Mouse (Mus musculus) small intestine, adult 2 months (tissue): ENCODE data around the gene Ncam1. TPM values are rescaled to one million over a fixed set of nuclear protein-coding genes. Genes with fewer than 3 reads are reported as not detected.

Experiments used
- H3K27ac ChIP-seq: fragments of 200-500 bp; 2 replicates; pipeline ENCODE4 v1.5.1; 2012; ENCODE audit warnings: low read depth, low read length, control low read depth, inconsistent platforms; ENCODE audit not compliant: insufficient read depth
- H3K27me3 ChIP-seq: fragments of 200-500 bp; 2 replicates; pipeline ENCODE4 v1.6.1; 2012; ENCODE audit warnings: mild to moderate bottlenecking, moderate library complexity, low read length, inconsistent platforms; ENCODE audit not compliant: control insufficient read depth, insufficient read depth
- H3K36me3 ChIP-seq: fragments of 200-500 bp; 2 replicates; pipeline ENCODE4 v1.6.1; 2012; ENCODE audit warnings: mild to moderate bottlenecking, low read length, control low read depth, inconsistent platforms; ENCODE audit not compliant: control insufficient read depth, insufficient read depth
- H3K4me1 ChIP-seq: fragments of 200-500 bp; 2 replicates; pipeline ENCODE4 v1.6.1; 2012; ENCODE audit warnings: low read length, inconsistent platforms, mixed read lengths; ENCODE audit not compliant: control insufficient read depth, insufficient read depth, insufficient read length
- H3K4me3 ChIP-seq: fragments of 200-500 bp; 2 replicates; pipeline ENCODE4 v1.5.1; 2012; ENCODE audit warnings: low read depth, mild to moderate bottlenecking, control low read depth, inconsistent platforms, low read length, moderate library complexity
- CTCF ChIP-seq: fragments of 200-500 bp; IDR thresholded peaks from 2 replicates; pipeline ENCODE4 v1.5.1; 2012; ENCODE audit warnings: low read depth, mild to moderate bottlenecking, control low read depth, inconsistent platforms, low read length, moderate library complexity, mixed read lengths; ENCODE audit not compliant: insufficient replicate concordance, insufficient read length; ENCODE audit errors: extremely low read depth
- POLR2A ChIP-seq: fragments of 200-500 bp; IDR thresholded peaks from 2 replicates; pipeline ENCODE4 v1.6.1; 2012; ENCODE audit warnings: low read depth, mild to moderate bottlenecking, control low read depth, inconsistent platforms, low read length, moderate library complexity
- WGBS: fragments of 180-500 bp; shearing (Covaris S2); methylation state at CpG from one replicate; pipeline ENCODE4 v1.1.7; 2018; 5-methylcytosine and 5-hydroxymethylcytosine counted together
- polyA plus RNA-seq: library from polyadenylated mRNA; depleted of rRNA; stranded (reverse); fragments of >200 nt; gene quantifications from 2 replicates; pipeline ENCODE4 v1.2.3, GENCODE M21; 2012

Gene Ncam1
- polyA plus RNA-seq, 1 experiment = 3.5 TPM

GRCm38 (mm10) chr9:49605351-49605750 is 193.4 kb downstream of the Ncam1 start:
- Histone ChIP-seq H3K4me3 (no peak overlapping the region), H3K27ac (no peak overlapping the region), H3K36me3 (no peaks in the 10 kb centered on the region), H3K27me3 (no peaks in the 10 kb centered on the region), H3K4me1 (no peaks in the 10 kb centered on the region)
- 88% methylated on average over 3 of the region's 3 CpGs for WGBS
- TF ChIP-seq CTCF (no peak), POLR2A (no peak)

- Histone ChIP-seq H3K27ac (no peak overlapping the region), H3K27me3 (no peaks in the 10 kb centered on the region), H3K36me3 (no peaks in the 10 kb centered on the region), H3K4me3 (no peak overlapping the region), H3K4me1 (no peaks in the 10 kb centered on the region)
- 76% methylated on average over 4 of the region's 4 CpGs for WGBS
- TF ChIP-seq CTCF = no peak
- no peak for TF ChIP-seq POLR2A
Observed at GRCm38 (mm10) chr9:49601215-49601614, 197.5 kb downstream of the Ncam1 start.

GRCm38 (mm10) chr9:49595635-49596348 is 202.9 kb downstream of the Ncam1 start:
- 67% methylated on average over 11 of the region's 11 CpGs for WGBS
- TF ChIP-seq POLR2A (no peak), CTCF (no peak)
- H3K4me3 ChIP-seq = no peak overlapping the region
- no peaks in the 10 kb centered on the region for H3K36me3 ChIP-seq
- H3K27ac ChIP-seq = no peak overlapping the region
- H3K4me1 ChIP-seq = no peaks in the 10 kb centered on the region
- H3K27me3 ChIP-seq = no peaks in the 10 kb centered on the region

DNA sequence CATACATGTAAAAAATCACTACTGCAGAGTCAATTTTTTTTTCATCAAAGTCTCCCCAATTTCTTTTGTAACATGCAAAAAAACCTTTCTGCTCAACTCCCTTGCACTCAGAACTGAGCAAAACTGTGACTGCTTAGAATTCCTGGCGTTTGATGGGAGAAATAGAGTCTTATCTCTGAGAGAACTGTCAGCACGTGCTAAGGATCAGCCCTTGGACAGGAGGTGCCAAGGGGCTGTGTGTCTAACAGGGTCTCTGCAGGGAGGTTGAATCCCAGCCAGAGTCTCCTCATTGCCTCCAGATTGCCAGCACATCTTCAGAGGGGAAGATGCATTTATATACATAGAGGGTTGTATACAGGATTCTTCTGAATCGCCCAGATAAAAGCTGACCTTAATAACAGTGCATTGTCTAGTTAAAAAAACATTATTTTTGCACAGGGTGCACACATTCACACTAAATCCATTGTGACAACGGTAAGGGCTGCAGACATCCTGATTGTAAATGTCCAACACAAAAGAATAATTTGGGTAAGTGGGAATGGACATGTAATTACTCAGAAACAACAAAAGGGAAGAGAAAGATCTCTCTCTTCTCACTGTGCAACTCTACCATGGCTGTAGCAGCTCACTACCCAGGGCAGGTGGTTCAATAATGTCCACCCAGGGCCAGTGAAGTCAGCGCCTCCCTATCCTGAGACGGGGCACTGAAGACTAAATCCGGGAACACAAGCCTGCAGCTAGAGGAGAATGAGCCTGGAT is 203.7 kb downstream of the Ncam1 start:
- Histone ChIP-seq H3K36me3 (no peaks in the 10 kb centered on the region), H3K4me3 (no peak overlapping the region), H3K4me1 (no peaks in the 10 kb centered on the region), H3K27me3 (no peaks in the 10 kb centered on the region), H3K27ac (no peak overlapping the region)
- 51% methylated on average over 7 of the region's 7 CpGs for WGBS
- no peak for TF ChIP-seq CTCF
- no peak for TF ChIP-seq POLR2A

- Histone ChIP-seq H3K36me3 (no peaks in the 10 kb centered on the region), H3K4me3 (no peak overlapping the region), H3K27me3 (no peaks in the 10 kb centered on the region), H3K27ac (no peak overlapping the region), H3K4me1 (no peaks in the 10 kb centered on the region)
- TF ChIP-seq POLR2A (no peak), CTCF (no peak)
- 33% methylated on average over 10 of the region's 10 CpGs for WGBS
Observed at GRCm38 (mm10) chr9:49593951-49594536, 204.7 kb downstream of the Ncam1 start.

- Histone ChIP-seq H3K27me3 (no peaks in the 10 kb centered on the region), H3K36me3 (no peaks in the 10 kb centered on the region), H3K4me3 (no peak overlapping the region), H3K4me1 (no peaks in the 10 kb centered on the region), H3K27ac (no peak overlapping the region)
- TF ChIP-seq CTCF (no peak), POLR2A (no peak)
- 53% methylated on average over 2 of the region's 2 CpGs for WGBS
Observed at GRCm38 (mm10) chr9:49592006-49592405, 206.7 kb downstream of the Ncam1 start.

DNA sequence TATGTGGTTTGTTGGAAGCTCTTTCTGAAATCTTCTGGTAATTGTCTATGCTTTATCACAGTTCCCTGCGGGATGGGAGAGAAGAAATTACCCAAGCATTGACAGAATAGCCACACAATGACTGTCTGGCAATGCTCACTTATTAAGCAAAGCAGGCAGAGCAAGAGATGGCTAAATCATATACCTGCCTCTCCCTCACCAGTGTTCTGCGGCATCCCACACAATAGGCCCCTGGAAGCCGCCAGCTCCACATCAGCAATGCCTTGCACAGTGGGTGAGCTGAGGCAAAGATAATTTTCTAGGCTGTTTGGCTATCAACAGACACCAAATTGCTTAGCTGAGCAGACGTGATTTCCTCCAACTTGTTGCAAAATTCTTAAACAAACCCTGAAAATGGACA is 208.5 kb downstream of the Ncam1 start:
- 68% methylated on average over 4 of the region's 4 CpGs for WGBS
- H3K27me3 ChIP-seq = no peaks in the 10 kb centered on the region
- H3K27ac ChIP-seq = no peak overlapping the region
- no peaks in the 10 kb centered on the region for H3K4me1 ChIP-seq
- no peak for TF ChIP-seq POLR2A
- no peak for TF ChIP-seq CTCF
- no peaks in the 10 kb centered on the region for H3K36me3 ChIP-seq
- no peak overlapping the region for H3K4me3 ChIP-seq
